Mouse (Mus musculus): ENCODE results near the gene Cadm1. TPM values are rescaled to one million over a fixed set of nuclear protein-coding genes. Genes with fewer than 3 reads are reported as not detected.

Gene Cadm1
- total and polyA plus RNA-seq, 3 experiments: 0.14 to 0.31 TPM; not detected in 1

DNA sequence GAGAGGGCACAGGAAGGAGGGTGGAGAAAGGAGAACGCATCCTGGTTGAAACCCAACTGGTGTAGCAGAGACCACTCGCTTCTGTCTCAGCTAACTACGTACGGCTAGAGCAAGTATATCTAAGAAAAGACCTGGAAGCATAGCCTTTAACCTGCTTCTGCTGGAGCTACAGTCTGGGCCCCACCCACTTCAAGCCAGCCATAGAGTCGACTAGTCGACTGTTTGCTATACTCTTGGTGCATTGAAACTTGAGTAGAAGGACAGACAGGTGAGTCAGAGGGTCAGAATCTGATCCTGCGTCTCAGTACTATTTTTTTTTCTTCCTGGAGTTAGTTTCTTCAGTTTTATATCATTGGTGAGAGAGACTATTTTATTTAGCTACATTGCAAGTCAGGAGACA is 78.5 kb downstream of the Cadm1 start:
- H3K79me2 ChIP-seq (ENCODE audit: control insufficient read depth, insufficient read depth, low read length, poor library complexity): no peaks in the 10 kb centered on the region
- TF ChIP-seq ZC3H11A (IDR thresholded peaks at IDR 0.05; ENCODE audit: low read depth, low read length) (no peak), POLR2AphosphoS2 (IDR thresholded peaks at IDR 0.05; ENCODE audit: low read length) (no peak), TAL1 (IDR thresholded peaks at IDR 0.05; ENCODE audit: low read length) (no peak), CTCF (IDR thresholded peaks at IDR 0.05 in 2 of 3, conservative IDR thresholded peaks at IDR 0.05 in 1 of 3; ENCODE audit: control insufficient read depth in 1 of 3, insufficient read depth in 1 of 3, low read depth in 2 of 3, low read length in 3 of 3, poor library complexity in 1 of 3, severe bottlenecking in 1 of 3) (no peak), MAX (IDR thresholded peaks at IDR 0.05; ENCODE audit: low read length) (no peak), ZKSCAN1 (IDR thresholded peaks at IDR 0.05; ENCODE audit: low read depth, low read length) (no peak), CHD2 (IDR thresholded peaks at IDR 0.05; ENCODE audit: low read length) (no peak), POLR2A (IDR thresholded peaks at IDR 0.05; ENCODE audit: control insufficient read depth in 1 of 2, insufficient read depth in 1 of 2, low read depth in 1 of 2, low read length in 2 of 2, poor library complexity in 1 of 2) (no peak), MAZ (IDR thresholded peaks at IDR 0.05; ENCODE audit: low read depth, low read length) (no peak), SMC3 (IDR thresholded peaks at IDR 0.05; ENCODE audit: low read depth, low read length) (no peak), RCOR1 (IDR thresholded peaks at IDR 0.05; ENCODE audit: low read depth, low read length) (no peak), ETS1 (IDR thresholded peaks at IDR 0.05; ENCODE audit: low read depth, low read length) (no peak)
- no peak overlapping the region for H3K27ac ChIP-seq (ENCODE audit: control insufficient read depth, low read depth, low read length)
- no peaks in the 10 kb centered on the region for H3K36me3 ChIP-seq (ENCODE audit: control insufficient read depth in 1 of 2, insufficient read depth in 2 of 2, low read length in 2 of 2)
- no peak for DNase-seq (ENCODE audit: low read depth, low spot score)
- peaks cover 0 to 1% of the 10 kb centered on the region in 2 experiments; a peak in 1 of 4 replicates for H3K27me3 ChIP-seq (ENCODE audit: control insufficient read depth in 1 of 2, insufficient read depth in 2 of 2, low read length in 2 of 2)
- no peak overlapping the region for H3K4me3 ChIP-seq (ENCODE audit: control insufficient read depth in 1 of 2, insufficient read depth in 1 of 2, low read depth in 2 of 2, low read length in 2 of 2)
- H3K9me3 ChIP-seq (replicated peaks; ENCODE audit: insufficient read depth, low read length): no peaks in the 10 kb centered on the region
- H3K9ac ChIP-seq (ENCODE audit: control insufficient read depth, low read depth, low read length, poor library complexity, severe bottlenecking): no peak overlapping the region
- no peaks in the 10 kb centered on the region for H3K4me1 ChIP-seq (ENCODE audit: control insufficient read depth in 1 of 2, insufficient read depth in 2 of 2, low read length in 2 of 2)

DNA sequence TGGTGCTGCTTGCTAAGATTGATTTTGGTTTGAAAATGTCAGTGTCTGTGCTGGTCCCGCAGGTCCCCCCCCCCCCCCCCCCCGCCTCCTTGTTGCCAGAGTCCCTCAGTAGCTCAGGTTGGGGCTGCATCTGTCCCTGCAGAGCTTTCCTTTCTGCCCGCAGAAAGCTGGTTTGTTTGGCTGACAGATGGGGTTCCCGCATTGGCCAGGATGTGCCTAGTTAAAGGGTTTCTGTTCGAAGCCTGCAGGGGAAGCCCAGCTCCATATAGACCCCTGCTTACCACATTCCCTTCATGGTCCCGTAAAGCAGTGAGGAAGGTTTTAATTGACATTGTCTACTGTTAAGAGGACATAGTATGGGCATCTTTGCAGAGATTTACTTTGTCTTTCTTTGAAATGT is 78.9 kb downstream of the Cadm1 start:
- no peaks in the 10 kb centered on the region for H3K36me3 ChIP-seq (ENCODE audit: control insufficient read depth in 1 of 2, insufficient read depth in 2 of 2, low read length in 2 of 2)
- TF ChIP-seq MAX (IDR thresholded peaks at IDR 0.05; ENCODE audit: low read length) (no peak), POLR2AphosphoS2 (IDR thresholded peaks at IDR 0.05; ENCODE audit: low read length) (no peak), USF2 (IDR thresholded peaks at IDR 0.05; ENCODE audit: borderline replicate concordance in 1 of 2, insufficient read depth in 1 of 2, low read depth in 1 of 2, low read length in 2 of 2) (no peak), USF1 (IDR thresholded peaks at IDR 0.05; ENCODE audit: low read depth, low read length) (no peak), CTCF (IDR thresholded peaks at IDR 0.05 in 2 of 3, conservative IDR thresholded peaks at IDR 0.05 in 1 of 3; ENCODE audit: control insufficient read depth in 1 of 3, insufficient read depth in 1 of 3, low read depth in 2 of 3, low read length in 3 of 3, poor library complexity in 1 of 3, severe bottlenecking in 1 of 3) (no peak), POLR2A (IDR thresholded peaks at IDR 0.05; ENCODE audit: control insufficient read depth in 1 of 2, insufficient read depth in 1 of 2, low read depth in 1 of 2, low read length in 2 of 2, poor library complexity in 1 of 2) (no peak), E2F4 (IDR thresholded peaks at IDR 0.05; ENCODE audit: borderline replicate concordance, low read depth, low read length) (no peak), JUND (IDR thresholded peaks at IDR 0.05; ENCODE audit: low read depth, low read length) (no peak), NELFE (IDR thresholded peaks at IDR 0.05; ENCODE audit: low read depth, low read length) (no peak), CHD1 (IDR thresholded peaks at IDR 0.05; ENCODE audit: low read depth, low read length) (no peak), RAD21 (IDR thresholded peaks at IDR 0.05; ENCODE audit: low read depth, low read length) (no peak), EP300 (IDR thresholded peaks at IDR 0.05; ENCODE audit: low read depth in 1 of 2, low read length in 2 of 2) (no peak), GATA1 (IDR thresholded peaks at IDR 0.05; ENCODE audit: low read depth, low read length) (no peak), ELF1 (IDR thresholded peaks at IDR 0.05; ENCODE audit: low read depth, low read length) (no peak), KAT2A (conservative IDR thresholded peaks at IDR 0.05; ENCODE audit: low read depth, low read length) (no peak)

More for the DNA sequence above, 78.9 kb downstream of the Cadm1 start:
- Histone ChIP-seq H3K9me3 (replicated peaks; ENCODE audit: insufficient read depth, low read length) (no peaks in the 10 kb centered on the region), H3K27me3 (ENCODE audit: control insufficient read depth in 1 of 2, insufficient read depth in 2 of 2, low read length in 2 of 2) (peaks cover 0 to 1% of the 10 kb centered on the region in 2 experiments; a peak in 1 of 4 replicates), H3K79me2 (ENCODE audit: control insufficient read depth, insufficient read depth, low read length, poor library complexity) (no peaks in the 10 kb centered on the region), H3K9ac (ENCODE audit: control insufficient read depth, low read depth, low read length, poor library complexity, severe bottlenecking) (no peak overlapping the region), H3K4me1 (ENCODE audit: control insufficient read depth in 1 of 2, insufficient read depth in 2 of 2, low read length in 2 of 2) (no peaks in the 10 kb centered on the region), H3K4me3 (ENCODE audit: control insufficient read depth in 1 of 2, insufficient read depth in 1 of 2, low read depth in 2 of 2, low read length in 2 of 2) (no peak overlapping the region), H3K27ac (ENCODE audit: control insufficient read depth, low read depth, low read length) (no peak overlapping the region)
- DNase-seq (ENCODE audit: low read depth, low spot score): no peak
